Mouse (Mus musculus) lung, adult 2 months (tissue): ENCODE data around the gene Ptpn3.

ENCODE experiments used
- CTCF ChIP-seq: fragments of 200-500 bp; IDR thresholded peaks from 2 replicates; pipeline ENCODE4 v1.5.1; 2011; ENCODE audit warnings: mild to moderate bottlenecking, low read length, control low read depth; ENCODE audit not compliant: insufficient read depth
- POLR2A ChIP-seq: fragments of 200-500 bp; IDR thresholded peaks from 2 replicates; pipeline ENCODE4 v1.6.1; 2011; ENCODE audit warnings: low read depth, mild to moderate bottlenecking, control low read depth, low read length, borderline replicate concordance; ENCODE audit errors: extremely low read depth

DNA sequence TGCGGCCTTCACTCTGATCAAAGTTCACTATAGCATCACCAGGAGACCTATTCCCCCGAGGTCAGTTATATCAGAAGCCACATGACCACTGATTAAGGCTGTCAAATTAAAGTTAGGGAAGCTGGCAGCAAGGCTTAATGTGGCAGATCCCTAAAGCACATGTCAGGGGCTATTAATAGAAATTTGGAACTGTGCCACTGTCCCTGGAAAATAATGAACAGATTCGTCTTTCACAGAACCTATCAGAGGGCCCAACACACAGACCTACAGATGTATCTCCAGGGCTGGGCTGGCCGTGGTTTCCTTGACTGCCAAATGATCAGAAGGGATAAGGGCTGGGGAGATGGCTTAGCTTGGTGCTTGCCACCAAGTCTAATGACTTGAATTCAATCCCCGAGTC lies 65.1 kb downstream of the Ptpn3 start:
- TF ChIP-seq CTCF (no peak), POLR2A (no peak)
